Mouse (Mus musculus) G1E (cell line): ENCODE measurements around the gene Wnk2. TPM values are rescaled to one million over a fixed set of nuclear protein-coding genes. Genes with fewer than 3 reads are reported as not detected.

Experiments
- ATAC-seq: 2 replicates; pipeline ENCODE4 v1.8.0; 2016; ENCODE audit warnings: mild to moderate bottlenecking; ENCODE audit not compliant: insufficient number of reproducible peaks, poor library complexity, low FRiP score, severe bottlenecking; ENCODE audit errors: extremely low read depth
- DNase-seq: peaks from one replicate; pipeline ENCODE4 v3.0.0; 2012; ENCODE audit warnings: low spot score
- H3K27me3 ChIP-seq: 2 replicates; pipeline ENCODE4 v1.6.1; 2012; ENCODE audit warnings: mild to moderate bottlenecking, low read length, inconsistent platforms; ENCODE audit not compliant: insufficient read depth
- H3K36me3 ChIP-seq: replicated peaks from 2 replicates; pipeline ENCODE3; 2012; ENCODE audit warnings: mild to moderate bottlenecking, inconsistent platforms
- H3K4me1 ChIP-seq: 2 replicates; pipeline ENCODE4 v1.6.1; 2012; ENCODE audit warnings: low read depth, low read length, inconsistent platforms, mixed read lengths; ENCODE audit not compliant: insufficient read depth
- H3K4me3 ChIP-seq: 2 replicates; pipeline ENCODE4 v1.5.1; 2012; ENCODE audit warnings: low read depth, mild to moderate bottlenecking, inconsistent platforms, low read length, moderate library complexity, mixed read lengths
- H3K9me3 ChIP-seq: replicated peaks from 2 replicates; pipeline ENCODE4 v1.6.1; 2012; ENCODE audit warnings: inconsistent platforms
- CTCF ChIP-seq: IDR thresholded peaks from 2 replicates; pipeline ENCODE4 v1.5.1; 2012; ENCODE audit warnings: low read depth, low read length, inconsistent platforms, mixed read lengths
- GATA1 ChIP-seq: IDR thresholded peaks from 2 replicates; pipeline ENCODE4 v1.6.1; 2012; ENCODE audit warnings: borderline replicate concordance, low read length, inconsistent platforms, mixed read lengths
- GATA2 ChIP-seq: IDR thresholded peaks from 2 replicates; pipeline ENCODE4 v1.6.1; 2012; ENCODE audit warnings: low read depth, low read length, inconsistent platforms, borderline replicate concordance
- POLR2AphosphoS5 ChIP-seq: IDR thresholded peaks from 2 replicates; pipeline ENCODE4 v1.6.1; 2012; ENCODE audit warnings: low read depth, low read length, inconsistent platforms; ENCODE audit not compliant: insufficient replicate concordance
- TAL1 ChIP-seq: conservative IDR thresholded peaks from 2 replicates; pipeline ENCODE4 v1.6.1; 2012; ENCODE audit warnings: low read depth, low read length, inconsistent platforms, mixed read lengths
- polyA plus RNA-seq: library from polyadenylated mRNA; stranded (reverse); fragments of >175 nt; gene quantifications from 2 replicates; pipeline ENCODE4 v1.2.3, GENCODE M21; 2012
- total RNA-seq, 2 experiments: library from RNA; stranded (forward) in 1 of 2; stranded (reverse) in 1 of 2; fragments of 200-1000 nt in 1 of 2; fragments of >200 nt in 1 of 2; fragmentation: Nextera tagmentation in 1 of 2; gene quantifications; 2 replicates each; pipeline ENCODE4 v1.2.3; 2014 to 2017

Wnk2 gene
- total RNA-seq (2014; fragmentation: Nextera tagmentation) (not detected in 2 replicates), total RNA-seq (2017) (0.05 TPM in 1 of 2 replicates, not detected in the other), polyA plus RNA-seq (not detected in 2 replicates)

- no peak for ATAC-seq
- DNase-seq: no peak
- Histone ChIP-seq H3K9me3 (peaks cover 19% of the 10 kb centered on the region), H3K4me1 (no peaks in the 10 kb centered on the region), H3K36me3 (no peaks in the 10 kb centered on the region), H3K27me3 (peaks cover 4% of the 10 kb centered on the region; the same call in 1 of the 2 replicates), H3K4me3 (no peak within 1 kb of the TSS; the same call in 1 of the 2 replicates)
- TF ChIP-seq TAL1 (no peak), GATA1 (no peak), CTCF (no peak), POLR2AphosphoS5 (no peak), GATA2 (no peak)
Measured at GRCm38 (mm10) chr13:49147858-49148226, at the start of gene Wnk2. Gene Wnk2 (minus strand): TSS chr13:49148014.

GRCm38 (mm10) chr13:49196766-49197165 is 49.0 kb upstream of the Wnk2 start:
- H3K4me1 ChIP-seq: peaks cover 3% of the 10 kb centered on the region
- H3K9me3 ChIP-seq: no peaks in the 10 kb centered on the region
- peaks cover 45% of the 10 kb centered on the region for H3K36me3 ChIP-seq
- no peak overlapping the region for H3K4me3 ChIP-seq
- ATAC-seq (no peak), DNase-seq (no peak)
- TF ChIP-seq GATA2: no peak
- TF ChIP-seq TAL1: no peak
- no peak for TF ChIP-seq CTCF
- TF ChIP-seq POLR2AphosphoS5: no peak
- no peak for TF ChIP-seq GATA1
- H3K27me3 ChIP-seq: peaks cover 16% of the 10 kb centered on the region

GRCm38 (mm10) chr13:49196211-49196610 is 48.4 kb upstream of the Wnk2 start:
- Histone ChIP-seq H3K27me3 (peaks cover 16% of the 10 kb centered on the region), H3K9me3 (no peaks in the 10 kb centered on the region), H3K4me3 (no peak overlapping the region), H3K4me1 (peaks cover 8% of the 10 kb centered on the region), H3K36me3 (peaks cover 45% of the 10 kb centered on the region)
- ATAC-seq: no peak
- no peak for DNase-seq
- no peak for TF ChIP-seq CTCF
- TF ChIP-seq GATA2: no peak
- no peak for TF ChIP-seq GATA1
- no peak for TF ChIP-seq POLR2AphosphoS5
- TF ChIP-seq TAL1: no peak

- H3K36me3 ChIP-seq: peaks cover 49% of the 10 kb centered on the region
- peaks cover 14% of the 10 kb centered on the region for H3K4me1 ChIP-seq
- TF ChIP-seq TAL1 (no peak), POLR2AphosphoS5 (no peak), GATA1 (no peak), CTCF (no peak), GATA2 (no peak)
- no peaks in the 10 kb centered on the region for H3K9me3 ChIP-seq
- DNase-seq (no peak), ATAC-seq (no peak)
- H3K4me3 ChIP-seq: no peak overlapping the region
- peaks cover 14% of the 10 kb centered on the region for H3K27me3 ChIP-seq
Measured at GRCm38 (mm10) chr13:49195651-49196050, 47.8 kb upstream of the Wnk2 start.

- Histone ChIP-seq H3K9me3 (no peaks in the 10 kb centered on the region), H3K27me3 (peaks cover 10% of the 10 kb centered on the region; the same call in 1 of the 2 replicates), H3K36me3 (peaks cover 57% of the 10 kb centered on the region), H3K4me1 (peaks cover 22% of the 10 kb centered on the region), H3K4me3 (no peak overlapping the region)
- no peak for DNase-seq
- TF ChIP-seq GATA1: no peak
- no peak for TF ChIP-seq GATA2
- no peak for TF ChIP-seq TAL1
- no peak for TF ChIP-seq CTCF
- no peak for TF ChIP-seq POLR2AphosphoS5
- ATAC-seq: no peak
Measured at GRCm38 (mm10) chr13:49194811-49195210, 47.0 kb upstream of the Wnk2 start.

- peaks cover 34% of the 10 kb centered on the region for H3K4me1 ChIP-seq
- peaks cover 64% of the 10 kb centered on the region for H3K36me3 ChIP-seq
Measured at GRCm38 (mm10) chr13:49193650-49194049, 45.8 kb upstream of the Wnk2 start.

GRCm38 (mm10) chr13:49192156-49192855 is 44.5 kb upstream of the Wnk2 start:
- Histone ChIP-seq H3K36me3 (peaks cover 64% of the 10 kb centered on the region), H3K27me3 (no peaks in the 10 kb centered on the region), H3K4me3 (no peak overlapping the region), H3K4me1 (peaks cover 47% of the 10 kb centered on the region), H3K9me3 (no peaks in the 10 kb centered on the region)
- no peak for DNase-seq
- TF ChIP-seq GATA2 (no peak), TAL1 (no peak), POLR2AphosphoS5 (no peak), CTCF (no peak), GATA1 (no peak)
- ATAC-seq: no peak

More at GRCm38 (mm10) chr13:49193650-49194049, 45.8 kb upstream of the Wnk2 start:
- peaks cover 3% of the 10 kb centered on the region; the same call in 1 of the 2 replicates for H3K27me3 ChIP-seq
- no peak for TF ChIP-seq GATA2
- TF ChIP-seq CTCF: no peak
- H3K4me3 ChIP-seq: no peak overlapping the region
- H3K9me3 ChIP-seq: no peaks in the 10 kb centered on the region
- ATAC-seq: no peak
- DNase-seq: no peak
